Mouse (Mus musculus) leukemia stem cell, adult 10-12 weeks (primary cell): ENCODE measurements around the gene Tars. TPM values are rescaled to one million over a fixed set of nuclear protein-coding genes. Genes with fewer than 3 reads are reported as not detected.

Experiments used
- polyA plus RNA-seq: library from polyadenylated mRNA; stranded (reverse); fragments of >175 nt; gene quantifications from 2 replicates; pipeline ENCODE4 v1.2.3, GENCODE M21; 2012; ENCODE audit warnings: low replicate concordance

Tars gene
- 12.6 and 17.8 TPM in 2 replicates for polyA plus RNA-seq

DNA sequence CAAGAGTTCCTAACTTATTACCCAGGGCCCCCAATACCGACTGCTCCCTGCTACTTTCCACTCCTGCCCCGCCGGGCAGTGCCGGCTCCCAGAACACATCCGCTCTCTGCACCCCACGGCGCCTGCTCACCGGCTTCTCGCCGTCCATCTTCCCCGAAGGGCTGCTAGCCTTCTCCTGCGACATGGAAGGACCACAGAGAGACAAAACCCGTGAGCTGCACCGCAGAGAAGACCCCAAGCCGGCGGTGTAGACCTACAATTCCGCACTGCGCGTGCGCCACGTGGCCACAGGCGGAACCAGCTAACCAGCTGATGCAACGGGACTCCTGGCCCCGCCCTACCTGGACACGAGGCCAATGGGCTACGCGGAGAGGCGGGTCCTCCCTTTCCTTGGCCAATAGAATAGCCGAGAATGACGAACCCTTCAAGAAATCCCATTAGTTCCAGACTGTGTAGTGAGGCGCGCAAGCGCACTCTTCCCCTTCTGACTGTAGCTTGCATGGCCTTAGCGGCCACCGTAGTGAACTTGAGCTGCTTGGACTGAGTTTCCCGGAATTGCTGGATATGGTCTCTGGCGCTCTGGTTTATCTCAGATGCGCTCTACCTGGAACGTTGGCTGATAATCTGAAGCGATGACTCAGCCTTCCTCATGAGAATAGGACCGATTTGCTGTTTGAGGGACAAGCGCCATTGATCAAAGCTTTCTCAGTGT lies at the start of gene Tars:
Gene Tars (minus strand): TSS at position 310 of the 712 bp plus-strand sequence.

